Mouse (Mus musculus): ENCODE results near the gene Itgb7. TPM values are rescaled to one million over a fixed set of nuclear protein-coding genes. Genes with fewer than 3 reads are reported as not detected.
A peak's percentile ranks its signal among the peaks of the same experiment; 100 is the strongest.
"Not testable (repeated sequence)": the region's sequence is repeated elsewhere in the genome, so short reads cannot be mapped to it uniquely, and the experiment has no call there.

The Itgb7 gene
- total RNA-seq, 1 experiment from 2014 or later: 338 TPM

DNA sequence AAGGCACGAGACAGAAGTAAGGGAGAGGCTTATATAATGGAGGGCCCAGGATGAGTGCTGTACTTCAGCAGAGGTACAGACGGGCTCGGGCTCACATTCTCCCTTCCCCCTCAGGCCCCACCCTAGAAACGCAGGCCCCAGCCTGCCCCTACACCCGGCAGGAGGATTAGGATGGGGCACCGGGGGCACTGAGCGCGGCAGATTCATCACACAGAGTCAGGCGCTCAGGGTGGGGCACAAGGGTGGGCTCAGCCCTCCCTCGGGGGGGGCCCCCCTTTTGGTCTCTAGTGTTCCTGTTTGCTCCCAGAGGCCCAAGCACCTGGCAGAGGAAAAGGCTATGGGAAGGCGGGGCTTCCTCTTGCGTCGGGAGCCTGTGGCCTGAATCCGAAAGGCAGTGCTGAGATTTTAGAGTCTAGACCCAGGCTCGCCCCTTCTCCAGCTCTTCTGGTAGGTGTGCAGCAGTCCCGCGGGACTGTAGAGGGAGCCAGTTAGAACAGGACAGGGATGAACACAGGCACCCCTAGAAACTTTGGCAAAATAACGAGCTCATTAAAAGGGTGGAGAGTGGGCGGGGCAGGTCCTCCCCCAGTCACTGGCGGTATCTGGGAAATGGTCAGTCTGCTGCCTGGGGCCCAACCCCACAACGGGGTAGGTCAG lies 3.8 kb upstream of the Itgb7 start:
- no peak for ATAC-seq (ENCODE audit: extremely low read depth, insufficient number of reproducible peaks, low FRiP score, poor library complexity, severe bottlenecking)

DNA sequence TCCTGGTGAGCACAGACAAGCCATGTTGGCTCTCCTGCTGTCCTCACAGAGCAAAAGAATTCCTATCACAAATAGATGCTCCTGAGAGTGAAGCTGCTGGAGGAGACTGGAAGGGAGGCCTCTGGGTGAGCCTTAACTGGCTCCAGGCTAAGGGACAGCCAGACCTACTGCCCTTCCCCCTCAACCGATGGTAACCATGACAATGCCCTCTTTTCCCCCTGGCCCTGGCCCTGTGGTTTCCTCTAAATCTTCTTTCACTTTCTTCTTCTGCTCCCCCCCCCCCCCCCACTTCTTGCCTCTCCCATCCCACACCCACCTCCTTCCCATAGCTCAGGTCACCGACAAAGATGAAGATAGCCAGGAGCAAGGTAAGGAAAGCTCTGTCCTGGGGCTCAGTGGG lies 2.2 kb upstream of the Itgb7 start:
- ATAC-seq (ENCODE audit: extremely low read depth, insufficient number of reproducible peaks, low FRiP score, poor library complexity, severe bottlenecking): no peak

DNA sequence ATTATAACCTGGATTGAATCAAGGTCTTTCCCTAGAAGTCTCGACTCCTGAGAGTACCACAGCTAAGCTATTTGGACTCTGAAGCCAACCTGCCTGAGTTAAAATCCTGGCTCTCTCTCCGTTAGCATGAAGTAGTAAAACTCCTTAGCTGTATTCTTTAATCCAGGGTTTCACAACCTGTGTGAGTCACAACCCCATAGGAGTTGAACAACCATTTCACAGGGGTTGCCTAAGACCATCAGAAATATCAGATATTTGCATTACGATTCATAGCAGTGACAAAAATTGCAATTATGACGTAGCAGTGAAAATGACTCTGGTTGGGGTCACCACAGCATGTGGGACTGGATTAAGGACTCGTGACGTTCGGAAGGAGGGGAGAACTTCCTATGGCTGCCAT lies 1.0 kb upstream of the Itgb7 start:
- no peak for ATAC-seq (ENCODE audit: extremely low read depth, insufficient number of reproducible peaks, low FRiP score, poor library complexity, severe bottlenecking)

DNA sequence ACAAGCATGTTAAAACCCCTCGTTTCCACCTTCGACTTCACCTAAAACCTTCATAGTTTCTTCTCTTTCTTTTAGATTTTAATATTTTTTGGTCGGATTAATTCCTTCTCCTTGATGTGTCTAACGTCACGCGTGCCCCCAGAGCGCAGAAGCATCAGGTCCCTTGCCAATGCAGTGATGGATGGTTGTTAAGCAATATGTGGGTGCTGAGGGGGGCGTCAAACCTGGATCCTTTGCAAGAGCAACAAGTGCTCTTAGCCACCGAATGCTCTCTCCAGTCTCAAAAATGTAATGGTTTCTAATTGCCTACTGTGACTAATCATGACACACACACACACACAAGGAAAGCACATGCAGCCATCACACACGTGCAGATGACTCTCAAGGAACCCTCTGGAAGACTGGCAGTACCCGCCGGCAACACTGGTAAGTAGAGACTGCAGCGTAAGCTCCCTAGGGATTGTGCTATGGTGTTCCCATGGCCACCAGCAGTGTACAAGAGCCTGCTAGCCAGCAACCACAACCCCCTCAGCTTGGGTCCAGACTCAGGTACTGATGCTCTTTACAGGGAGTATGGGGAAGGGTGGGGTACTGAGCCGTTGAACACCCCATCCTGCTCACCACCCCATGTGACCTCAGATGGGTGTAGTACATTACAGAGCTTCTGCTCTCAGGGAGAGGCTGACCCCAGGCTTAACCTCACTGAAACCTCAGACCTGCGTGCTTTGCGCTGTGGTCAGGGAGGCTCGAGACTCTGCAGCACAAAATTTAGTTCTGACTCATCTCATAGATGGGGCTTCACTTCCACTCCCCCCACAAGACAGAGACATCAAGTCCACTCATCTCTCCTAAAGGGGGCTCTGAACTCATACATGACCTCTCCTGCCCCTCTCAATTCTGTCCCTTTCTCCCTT lies 1.1 kb downstream of the Itgb7 start:
- ATAC-seq (ENCODE audit: extremely low read depth, insufficient number of reproducible peaks, low FRiP score, poor library complexity, severe bottlenecking): peak; percentile 42

DNA sequence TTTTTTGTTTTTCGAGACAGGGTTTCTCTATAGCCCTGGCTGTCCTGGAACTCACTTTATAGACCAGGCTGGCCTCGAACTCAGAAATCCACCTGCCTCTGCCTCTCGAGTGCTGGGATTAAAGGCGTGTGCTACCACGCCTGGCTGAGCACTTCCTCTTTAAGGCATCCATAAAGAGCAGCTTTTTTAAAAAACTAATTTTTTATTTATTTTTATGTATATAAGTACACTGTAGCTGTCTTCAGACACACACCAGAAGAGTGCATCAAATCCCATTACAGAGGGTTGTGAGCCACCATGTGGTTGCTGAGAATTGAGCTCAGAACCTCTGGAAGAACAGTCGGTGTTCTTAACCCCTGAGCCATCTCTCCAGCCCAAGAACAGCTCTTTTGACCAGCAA lies 6.1 kb downstream of the Itgb7 start:
- ATAC-seq (ENCODE audit: extremely low read depth, insufficient number of reproducible peaks, low FRiP score, poor library complexity, severe bottlenecking): not testable (repeated sequence)

DNA sequence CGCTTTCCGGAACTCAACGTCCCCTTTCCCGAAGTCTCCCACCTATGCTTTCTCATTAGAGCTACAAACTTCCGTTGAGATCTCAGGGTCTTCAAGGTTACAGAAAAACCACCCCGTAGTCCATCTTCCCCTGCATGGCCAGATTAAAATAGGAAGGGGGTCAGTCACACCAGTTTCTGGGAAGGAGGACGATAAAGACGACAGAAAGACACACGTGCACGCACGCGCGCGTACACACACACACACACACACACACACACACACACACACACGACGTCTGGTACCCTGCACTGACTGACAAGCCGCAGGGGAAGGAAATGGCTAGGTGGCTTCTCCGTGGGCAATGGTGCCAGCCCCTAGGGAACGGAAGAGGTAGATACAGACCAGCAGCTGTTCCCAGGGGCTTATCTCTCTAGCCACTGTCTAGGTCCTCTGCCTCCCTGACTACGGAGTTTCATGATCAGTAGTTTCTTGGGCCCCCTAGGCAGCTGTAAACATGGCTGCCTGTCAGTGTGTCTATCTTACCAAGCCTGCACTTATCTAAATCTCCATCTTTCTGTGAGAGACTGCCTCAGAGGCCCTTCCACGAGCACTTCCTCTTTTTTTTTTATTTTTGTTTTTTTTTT lies 6.6 kb downstream of the Itgb7 start:
- peak; percentile 73 for ATAC-seq (ENCODE audit: extremely low read depth, insufficient number of reproducible peaks, low FRiP score, poor library complexity, severe bottlenecking)

DNA sequence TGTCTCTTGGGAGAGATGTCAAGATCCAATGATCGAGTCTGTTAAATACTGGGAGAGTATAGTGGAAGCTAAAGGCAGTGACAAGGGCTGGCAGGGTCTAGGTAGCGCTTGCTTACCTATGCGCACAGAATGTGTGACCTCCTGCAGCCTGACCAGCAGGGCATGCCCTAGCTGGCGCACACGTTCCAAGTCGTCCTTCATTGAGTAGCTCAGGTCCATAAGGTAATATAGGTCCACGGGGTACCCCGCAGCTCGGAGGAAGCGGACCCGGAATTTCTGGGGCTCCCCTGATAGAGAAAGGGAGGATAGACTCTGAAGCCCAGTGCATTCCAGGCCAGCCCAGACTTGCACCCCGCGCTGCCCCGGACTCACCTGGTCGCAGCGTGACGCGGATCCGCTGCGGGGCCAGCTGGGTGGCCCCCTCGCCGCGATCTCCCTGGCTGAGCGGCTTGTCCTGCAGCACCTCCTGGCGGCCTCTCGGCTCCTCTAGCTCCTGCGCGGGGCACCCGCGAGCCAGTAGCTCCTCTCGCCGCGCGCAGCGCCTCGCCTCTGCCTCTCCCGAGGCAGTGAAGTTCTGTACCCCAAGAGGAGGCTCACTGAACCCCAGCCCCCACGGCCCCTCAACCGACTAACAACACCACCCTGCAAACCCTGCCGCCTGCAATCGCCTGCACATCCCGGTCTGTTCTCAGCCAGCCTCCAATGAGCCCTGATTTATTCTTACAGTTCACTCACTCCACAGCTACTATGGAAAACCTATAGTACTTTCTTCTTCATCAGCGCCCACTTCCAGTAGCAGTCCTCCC lies 7.4 kb downstream of the Itgb7 start:
- ATAC-seq (ENCODE audit: extremely low read depth, insufficient number of reproducible peaks, low FRiP score, poor library complexity, severe bottlenecking): peak; percentile 60

DNA sequence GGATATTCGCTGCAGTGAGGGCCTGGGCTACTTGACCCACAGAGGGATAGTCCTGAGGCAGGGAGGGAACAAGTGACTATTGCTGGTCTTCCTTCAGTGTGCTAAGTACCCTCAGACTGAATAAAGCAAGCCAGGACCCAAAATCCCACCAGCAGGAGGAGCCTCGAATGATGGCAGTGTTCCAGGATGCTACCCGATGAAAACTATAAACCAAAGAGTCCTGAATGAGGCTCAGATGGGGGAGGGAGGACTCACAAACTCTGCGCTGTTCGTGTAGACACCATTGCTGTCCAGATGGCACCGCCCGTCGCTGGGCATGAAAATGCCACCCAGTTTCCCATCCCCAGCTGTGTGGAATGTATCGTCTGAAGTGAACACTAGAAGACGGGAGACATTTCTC lies 9.4 kb downstream of the Itgb7 start:
- ATAC-seq (ENCODE audit: extremely low read depth, insufficient number of reproducible peaks, low FRiP score, poor library complexity, severe bottlenecking): no peak

DNA sequence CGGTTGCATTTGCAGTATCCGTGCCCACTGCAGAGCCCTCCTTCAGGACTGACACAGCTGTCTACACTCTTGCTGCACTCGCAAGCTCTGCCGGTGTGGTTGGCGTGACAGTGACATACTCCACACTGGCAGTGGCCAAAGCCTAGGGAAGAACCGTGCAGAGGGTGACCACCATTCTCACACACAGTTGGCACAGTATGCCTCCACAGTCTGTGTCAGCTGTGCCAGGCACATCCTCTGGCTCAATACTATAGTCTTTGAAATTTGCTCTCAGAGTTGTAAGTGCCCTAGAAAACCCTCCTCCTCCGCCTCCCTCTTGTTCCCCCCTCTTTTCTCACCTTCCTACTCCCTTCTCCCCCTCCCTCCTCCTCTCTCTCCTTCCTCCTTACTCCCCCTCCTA lies 14.4 kb downstream of the Itgb7 start:
- ATAC-seq (ENCODE audit: extremely low read depth, insufficient number of reproducible peaks, low FRiP score, poor library complexity, severe bottlenecking): no peak

DNA sequence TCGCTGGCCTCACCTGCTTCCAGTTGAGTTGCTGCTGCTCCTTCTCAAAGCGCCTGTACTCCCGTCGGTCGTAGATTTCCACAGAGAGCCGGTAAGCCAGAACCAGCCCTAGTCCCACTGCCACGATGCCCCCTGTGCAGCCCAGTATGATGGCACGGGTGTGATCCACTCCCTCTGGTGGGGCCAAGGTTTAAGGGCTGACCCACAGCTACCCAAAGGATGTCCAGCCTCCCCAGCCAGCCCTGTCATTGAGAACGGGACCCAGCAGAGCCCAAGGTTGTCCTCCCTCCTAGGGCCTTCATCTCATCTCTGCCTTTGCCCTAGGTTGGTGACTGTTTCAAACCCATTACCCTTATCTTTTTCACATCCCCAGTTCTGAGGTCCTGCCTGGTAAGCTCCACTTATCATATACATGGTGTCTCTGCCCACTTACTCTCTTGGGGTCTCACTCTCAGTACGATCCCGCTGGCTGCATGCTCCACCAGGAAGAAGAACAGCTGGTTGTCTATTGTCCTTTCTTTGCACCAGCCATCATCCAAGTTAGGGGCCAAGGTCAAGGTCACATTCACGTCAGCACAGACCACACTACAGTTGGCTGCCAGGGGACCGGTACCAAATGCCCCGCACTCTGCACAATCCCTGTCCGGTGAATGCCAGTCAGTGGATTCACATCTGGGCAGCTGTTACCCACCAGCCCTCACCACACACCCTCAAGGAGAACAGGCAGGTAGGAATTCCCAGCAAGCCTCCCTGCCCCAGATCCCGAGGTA lies 15.1 kb downstream of the Itgb7 start:
- no peak for ATAC-seq (ENCODE audit: extremely low read depth, insufficient number of reproducible peaks, low FRiP score, poor library complexity, severe bottlenecking)

DNA sequence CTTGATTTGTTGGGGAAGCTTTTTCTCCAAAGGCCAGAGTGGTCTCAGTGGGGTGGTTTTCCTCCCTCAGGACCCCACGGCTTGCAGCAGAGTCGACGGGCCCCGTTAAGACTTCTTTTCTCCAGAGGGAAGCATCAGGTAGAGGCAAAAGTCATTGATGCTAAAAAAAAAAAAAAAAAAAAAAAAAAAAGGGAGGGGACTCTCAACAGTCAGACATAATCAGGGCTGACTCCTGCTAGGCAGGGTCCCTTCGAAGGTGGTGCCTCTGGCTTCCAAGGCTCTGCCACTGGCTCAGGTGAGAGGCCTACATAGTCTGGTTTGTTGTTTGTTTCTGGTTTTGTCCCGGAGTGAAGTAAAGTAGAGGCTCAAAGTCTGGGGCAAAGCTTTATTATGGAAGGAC lies 16.1 kb downstream of the Itgb7 start:
- ATAC-seq (ENCODE audit: extremely low read depth, insufficient number of reproducible peaks, low FRiP score, poor library complexity, severe bottlenecking): no peak

DNA sequence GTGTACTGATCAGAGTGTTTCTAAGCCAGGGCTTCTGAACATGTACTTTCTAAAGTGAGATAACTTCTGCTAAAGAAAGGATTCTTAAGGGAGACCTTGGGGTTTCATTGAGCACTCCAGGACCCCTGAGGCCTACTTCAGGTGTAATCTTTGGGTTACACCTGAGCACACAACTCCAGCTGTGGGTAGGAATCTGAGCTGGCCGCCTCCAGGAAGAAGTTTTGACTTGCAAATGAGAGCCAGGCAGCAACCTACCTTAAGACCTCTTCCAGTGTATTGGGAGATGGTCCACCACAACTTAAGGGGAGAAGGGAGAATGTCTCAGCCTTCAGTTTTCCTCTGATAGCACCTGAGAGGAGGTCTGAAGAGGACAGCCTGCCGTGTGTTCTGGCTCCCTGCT lies 17.6 kb downstream of the Itgb7 start:
- ATAC-seq (ENCODE audit: extremely low read depth, insufficient number of reproducible peaks, low FRiP score, poor library complexity, severe bottlenecking): no peak

DNA sequence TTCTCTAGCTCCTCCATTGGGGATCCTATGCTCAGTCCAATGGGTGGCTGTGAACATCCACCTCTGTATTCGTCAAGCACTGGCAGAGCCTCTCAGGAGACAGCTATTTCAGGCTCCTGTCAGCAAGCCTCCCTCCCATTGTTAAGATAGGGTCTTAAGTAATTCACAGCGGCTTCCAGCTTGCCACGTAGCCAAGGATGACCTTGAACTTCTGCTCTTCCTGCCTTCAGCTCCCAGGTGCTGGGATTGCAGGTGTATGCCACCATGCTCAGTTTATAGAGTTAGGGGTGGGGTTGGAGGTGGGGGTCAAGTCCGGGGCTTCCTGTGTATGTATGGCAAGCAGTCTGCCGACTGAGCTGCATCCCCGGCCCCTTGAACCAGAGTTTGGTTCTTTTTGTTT lies 19.8 kb downstream of the Itgb7 start:
- ATAC-seq (ENCODE audit: extremely low read depth, insufficient number of reproducible peaks, low FRiP score, poor library complexity, severe bottlenecking): no peak

DNA sequence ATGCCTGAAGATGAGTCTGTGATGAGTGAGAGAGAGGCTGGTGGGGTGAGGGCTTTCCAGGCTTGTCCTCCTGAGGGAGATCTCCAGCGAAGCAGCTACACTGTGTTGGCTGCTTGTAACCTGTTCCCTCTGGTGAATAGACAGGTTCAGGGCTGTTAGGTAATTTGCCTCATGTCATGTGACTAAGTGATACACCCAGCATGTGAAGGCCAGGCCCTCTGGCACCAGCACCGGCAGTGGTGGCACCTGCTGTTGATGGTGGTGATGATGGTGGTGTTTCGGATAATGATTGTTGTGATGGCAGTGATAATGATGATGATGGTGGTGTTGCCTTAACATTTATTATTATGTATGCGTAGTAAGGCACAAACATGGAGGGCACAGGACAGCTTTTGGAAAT lies 20.9 kb downstream of the Itgb7 start:
- ATAC-seq (ENCODE audit: extremely low read depth, insufficient number of reproducible peaks, low FRiP score, poor library complexity, severe bottlenecking): no peak

DNA sequence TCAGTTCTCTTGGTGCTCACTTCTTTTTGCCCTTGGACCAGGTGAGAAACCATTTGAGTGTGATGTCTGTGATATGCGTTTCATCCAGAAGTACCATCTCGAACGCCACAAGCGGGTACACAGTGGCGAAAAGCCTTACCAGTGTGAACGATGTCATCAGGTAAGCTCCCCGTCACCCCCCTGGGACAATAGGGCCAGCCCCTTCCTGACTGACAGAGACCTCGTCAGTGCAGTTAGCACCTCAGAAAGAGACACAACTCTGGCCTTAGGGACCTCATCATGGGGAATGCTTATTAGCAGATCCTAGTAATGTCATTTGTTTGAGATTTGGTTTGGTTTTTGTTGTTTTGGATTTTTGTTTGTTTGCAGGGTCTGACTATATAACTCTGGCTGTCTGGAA lies 22.6 kb downstream of the Itgb7 start:
- ATAC-seq (ENCODE audit: extremely low read depth, insufficient number of reproducible peaks, low FRiP score, poor library complexity, severe bottlenecking): no peak

DNA sequence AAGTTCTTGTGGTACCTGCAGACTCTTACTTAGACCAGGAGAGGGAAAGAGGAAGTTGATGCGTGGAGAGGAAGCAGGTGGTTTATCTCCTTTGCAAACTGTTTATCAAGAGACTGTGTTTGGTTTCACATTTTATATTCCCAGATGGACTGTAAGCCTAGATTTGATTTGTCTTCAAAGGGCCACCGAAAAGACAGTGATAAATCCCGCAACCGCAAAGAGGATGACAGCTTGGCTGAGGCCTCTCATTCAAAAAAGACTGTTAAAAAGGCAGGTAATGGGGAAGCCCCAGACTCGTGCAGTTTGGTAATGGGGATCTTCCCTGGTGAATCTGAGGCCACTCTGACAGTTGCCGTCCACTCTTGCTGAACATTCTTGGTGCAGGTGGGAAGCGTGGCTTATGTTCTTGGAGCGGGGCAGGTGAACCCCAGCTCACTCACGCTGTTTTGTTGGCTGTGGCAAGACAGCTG lies 23.6 kb downstream of the Itgb7 start:
- peak; percentile 7; the same call in 1 of the 2 replicates for ATAC-seq (ENCODE audit: extremely low read depth, insufficient number of reproducible peaks, low FRiP score, poor library complexity, severe bottlenecking)

DNA sequence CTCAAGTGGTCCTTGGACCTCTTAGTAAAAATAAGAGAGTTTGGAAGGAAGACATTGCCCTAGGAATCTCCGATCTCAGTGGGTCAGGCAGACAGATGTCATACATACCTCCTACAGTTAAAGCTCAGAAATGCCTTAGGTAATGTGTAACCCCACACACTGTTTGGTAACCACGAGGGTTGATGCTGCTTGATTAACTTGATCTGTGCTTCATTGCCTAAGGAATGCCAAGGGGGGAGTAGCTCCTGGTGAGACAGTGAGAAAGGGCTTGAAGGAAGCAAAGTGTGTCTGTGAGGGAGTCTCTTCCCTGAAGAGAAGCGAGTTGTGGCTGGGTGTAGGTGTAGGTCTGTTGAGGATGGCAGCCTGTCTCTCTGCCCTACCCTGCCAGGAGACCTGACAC lies 24.4 kb downstream of the Itgb7 start:
- no peak for ATAC-seq (ENCODE audit: extremely low read depth, insufficient number of reproducible peaks, low FRiP score, poor library complexity, severe bottlenecking)

DNA sequence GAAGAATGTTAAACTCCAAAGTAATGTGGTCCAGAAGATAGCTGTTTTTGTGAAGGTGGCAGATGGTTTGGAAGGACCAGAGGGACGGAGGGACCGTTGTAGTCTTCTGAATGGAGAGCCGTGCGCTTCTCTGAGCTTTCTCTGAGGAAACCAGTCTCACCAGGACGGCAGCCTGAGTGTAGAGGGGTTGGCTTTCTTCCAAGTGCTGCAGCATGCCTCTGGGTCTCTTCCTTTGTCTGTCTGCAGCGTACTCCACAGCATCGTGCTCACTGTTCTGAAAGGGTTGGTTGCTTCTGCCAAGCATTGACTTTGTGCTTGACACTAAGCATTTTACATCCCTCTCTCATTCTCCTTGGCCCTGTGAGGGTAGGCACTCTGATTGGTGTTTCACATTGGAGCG lies 26.0 kb downstream of the Itgb7 start:
- no peak for ATAC-seq (ENCODE audit: extremely low read depth, insufficient number of reproducible peaks, low FRiP score, poor library complexity, severe bottlenecking)

All from neutrophil, adult 5-6 weeks (primary cell).